Mouse (Mus musculus) liver, adult 2 months (tissue): Measurements from ENCODE around the gene Mef2a.

Experiments used
- CTCF ChIP-seq: fragments of 200-500 bp; IDR thresholded peaks from 2 replicates; pipeline ENCODE4 v1.5.1; 2011; ENCODE audit warnings: low read depth, low read length, control low read depth
- POLR2A ChIP-seq: fragments of 200-500 bp; IDR thresholded peaks from 2 replicates; pipeline ENCODE4 v1.6.1; 2011; ENCODE audit warnings: low read length, control low read depth; ENCODE audit not compliant: insufficient read depth; ENCODE audit errors: extremely low read depth

- no peak for TF ChIP-seq CTCF
- TF ChIP-seq POLR2A = no peak
These were observed 143.0 kb downstream of the Mef2a start for GRCm38 (mm10) chr7:67229701-67230100.
